Mouse (Mus musculus) splenic B cell, adult 2 months (primary cell): ENCODE measurements around the gene Itgb8.

Source experiments
- DNase-seq: peaks from one replicate; pipeline ENCODE4 v3.0.0-alpha.2; 2011; ENCODE audit warnings: low read depth, low spot score
- H3K27me3 ChIP-seq: 2 replicates; pipeline ENCODE4 v1.6.1; 2012; ENCODE audit warnings: mild to moderate bottlenecking, low read length, moderate library complexity, mixed read lengths; ENCODE audit not compliant: control insufficient read depth, poor library complexity, insufficient read depth, severe bottlenecking
- H3K36me3 ChIP-seq: 2 replicates; pipeline ENCODE4 v1.6.1; 2012; ENCODE audit warnings: mild to moderate bottlenecking, low read length, moderate library complexity, mixed read lengths; ENCODE audit not compliant: control insufficient read depth, poor library complexity, insufficient read depth, severe bottlenecking

The Itgb8 gene

DNA sequence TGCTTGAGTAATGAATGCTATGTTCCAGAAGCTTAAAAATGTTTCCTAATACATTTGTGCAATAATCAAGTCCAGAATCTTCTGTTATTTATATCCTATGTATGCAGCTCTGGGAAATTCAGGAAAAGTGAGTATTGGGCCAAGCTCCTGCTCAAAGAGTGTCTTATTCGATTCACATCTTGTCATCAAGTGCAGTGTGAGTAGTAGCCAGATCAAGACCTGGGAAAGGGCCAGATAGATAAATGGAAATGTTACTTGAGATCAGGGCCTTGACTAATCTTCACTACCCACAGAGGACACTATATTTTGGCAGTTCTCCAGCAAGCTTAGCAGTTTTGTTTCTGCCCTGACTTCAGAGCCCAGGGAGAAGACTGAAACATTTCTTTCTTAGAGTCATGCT lies 100.7 kb downstream of the Itgb8 start:
- no peaks in the 10 kb centered on the region for H3K36me3 ChIP-seq
- DNase-seq = no peak
- H3K27me3 ChIP-seq = no peaks in the 10 kb centered on the region

DNA sequence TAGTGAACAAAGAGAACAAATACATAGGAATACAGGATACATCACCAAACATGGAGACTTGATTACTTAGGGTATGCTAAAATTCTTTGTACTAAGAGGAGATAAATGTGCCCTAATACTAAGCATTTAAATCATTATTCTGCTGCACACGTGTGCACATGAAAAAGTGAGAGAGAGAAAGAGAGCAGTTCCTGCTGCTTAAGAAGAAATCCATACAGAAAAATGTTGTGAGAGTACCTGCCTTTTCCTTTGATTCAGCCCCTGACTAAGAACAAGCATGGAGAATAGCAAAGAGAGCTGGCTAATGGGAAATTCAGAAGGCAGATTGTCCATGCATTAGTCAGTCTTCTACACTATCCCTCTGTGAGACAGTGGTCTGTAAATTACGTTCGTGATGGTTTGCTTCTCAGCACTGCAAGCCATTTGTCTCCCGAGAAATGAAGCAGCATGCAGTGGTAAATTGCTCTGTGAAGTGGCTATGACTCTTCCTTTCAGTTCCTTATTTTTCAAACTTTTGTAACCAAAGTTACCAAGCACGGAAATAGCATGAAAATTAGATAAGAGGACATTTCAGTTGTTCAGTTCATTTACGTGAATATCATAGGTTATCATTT lies 125.0 kb downstream of the Itgb8 start:
- Histone ChIP-seq H3K27me3 (no peaks in the 10 kb centered on the region), H3K36me3 (no peaks in the 10 kb centered on the region)
- DNase-seq = peak; percentile 73

DNA sequence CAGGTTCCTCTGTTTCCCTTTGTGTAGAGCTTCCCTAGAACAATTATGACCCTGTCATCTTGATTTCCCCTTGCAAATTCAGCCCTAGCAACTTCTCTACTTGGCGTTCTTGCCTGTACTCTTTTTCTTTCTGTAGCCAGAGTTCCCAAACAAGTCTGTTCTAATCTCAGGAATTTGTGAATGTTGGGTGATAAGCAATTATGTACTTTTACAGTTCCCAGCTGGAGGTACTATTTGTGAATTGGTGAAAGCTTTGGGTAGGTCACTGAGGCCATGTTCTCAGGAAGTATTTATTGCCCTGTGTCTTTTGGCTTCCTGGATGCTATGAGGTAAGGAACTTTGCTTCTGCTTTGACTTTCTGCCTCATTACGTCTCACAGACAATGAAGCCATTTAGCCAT lies 128.5 kb downstream of the Itgb8 start:
- H3K27me3 ChIP-seq = no peaks in the 10 kb centered on the region
- no peak for DNase-seq
- no peaks in the 10 kb centered on the region for H3K36me3 ChIP-seq
